Mouse (Mus musculus) gastrocnemius, postnatal 4 days (tissue): Measurements from ENCODE around the gene Sept11. TPM values are rescaled to one million over a fixed set of nuclear protein-coding genes. Genes with fewer than 3 reads are reported as not detected.

Source experiments
- DNase-seq, 2 experiments: peaks; one replicate each; pipeline ENCODE4 v3.0.0; 2021 to 2022; ENCODE audit warnings: low spot score in 2 of 2, mixed read lengths in 2 of 2
- long read RNA-seq, 2 experiments: library from polyadenylated mRNA; stranded (forward); transcript quantifications; one replicate each; pipeline ENCODE4 v2.0.0; 2021
- total RNA-seq, 2 experiments: library from RNA; stranded (reverse); gene quantifications; 2 replicates each; pipeline ENCODE4 v1.2.3; 2021

Sept11 gene
- total RNA-seq: 100 to 1,000 TPM; 246 to 256 TPM
- long read RNA-seq, experiment 1, full-length matches to known transcripts: 70 of 150 reads
- long read RNA-seq, experiment 1, partial matches to known transcripts: 19 of 150 reads
- long read RNA-seq, experiment 1, other reads (novel, unspliced or antisense): 61 of 150 reads
- long read RNA-seq, experiment 2, full-length matches to known transcripts: 115 of 204 reads
- long read RNA-seq, experiment 2, partial matches to known transcripts: 41 of 204 reads
- long read RNA-seq, experiment 2, other reads (novel, unspliced or antisense): 48 of 204 reads

DNA sequence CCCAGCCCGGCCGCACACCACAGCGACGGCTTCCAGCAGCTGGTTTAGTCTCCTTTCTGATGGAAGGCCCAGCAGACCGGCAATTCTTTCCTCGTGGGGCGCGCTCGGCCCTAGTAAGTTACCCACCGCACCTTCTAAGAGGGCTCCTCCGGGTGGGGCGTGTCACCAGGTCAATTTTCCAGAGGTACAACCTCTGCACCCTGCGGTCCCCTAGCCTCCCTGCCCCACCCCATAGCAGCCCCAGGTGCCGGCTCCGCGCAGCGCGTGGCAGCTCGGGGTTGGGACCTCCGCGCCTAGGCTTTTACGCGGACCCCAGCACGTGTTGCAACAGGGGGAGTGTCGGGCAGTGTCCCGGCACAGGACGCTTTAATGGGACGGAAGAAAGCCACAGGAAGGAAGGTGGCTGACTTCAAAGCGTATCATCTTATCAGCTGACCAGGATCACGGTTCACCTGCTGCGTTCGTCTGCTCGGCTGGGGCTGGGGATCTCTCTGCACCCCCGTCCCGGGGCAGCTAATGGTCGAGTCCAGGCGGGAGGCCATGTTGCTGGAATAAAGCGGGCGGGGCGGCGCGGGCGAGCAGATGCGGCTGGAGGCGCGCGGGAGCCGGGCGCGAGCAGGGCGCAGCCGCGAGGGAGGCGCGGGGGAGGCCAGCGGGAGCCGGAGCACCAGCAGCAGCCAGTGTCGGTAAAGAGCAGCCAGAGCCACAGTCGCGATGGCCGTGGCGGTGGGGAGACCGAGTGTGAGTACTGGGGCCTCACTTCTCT, at the start of gene Sept11:
Gene Sept11, plus strand, starts transcription at position 581 of the 766 bp plus-strand sequence.
- peak; percentile 92 to 96 for DNase-seq

DNA sequence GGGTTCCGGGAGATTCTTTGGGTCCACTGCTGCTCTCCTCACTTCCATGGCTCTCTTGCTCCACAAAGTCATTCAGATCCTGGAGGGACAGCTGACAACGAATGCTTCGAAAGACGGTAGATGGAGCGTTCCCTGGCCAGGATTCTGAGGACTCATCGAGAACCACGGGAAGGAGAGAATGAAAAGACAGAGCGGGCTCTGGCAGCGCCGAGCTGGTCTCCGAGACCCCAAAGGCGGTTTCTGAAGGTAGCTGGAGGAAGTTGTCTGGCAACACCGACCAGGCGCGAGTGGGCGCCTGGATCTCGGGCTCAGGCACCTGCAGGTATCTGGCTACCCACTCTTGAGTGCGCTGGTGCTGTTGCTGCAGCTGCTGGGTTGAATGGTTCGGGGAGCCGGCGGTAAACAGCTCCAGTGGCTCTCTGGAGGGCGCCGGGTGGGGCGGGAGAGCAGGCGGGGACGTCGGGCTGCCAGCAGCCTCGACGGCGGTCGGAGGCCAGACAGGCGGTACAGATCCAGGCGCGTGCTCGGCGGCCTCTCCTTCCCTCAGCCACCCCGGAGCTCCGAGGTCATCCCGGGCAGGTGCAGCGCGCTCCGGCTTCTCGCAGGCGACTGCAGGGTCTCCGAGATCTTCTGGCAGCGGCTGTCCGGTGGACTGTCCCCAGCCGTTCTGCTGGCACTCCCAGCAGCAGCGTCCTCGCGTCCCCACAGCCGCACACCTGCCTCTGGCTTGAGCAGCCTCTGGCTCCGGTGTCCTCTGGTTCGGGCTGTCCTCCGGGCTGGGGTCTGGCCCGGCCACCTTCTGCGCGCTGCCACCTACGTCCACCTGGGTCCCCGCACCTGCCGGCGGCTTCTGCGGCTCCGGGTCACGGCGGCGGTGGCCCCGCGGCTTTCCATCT, 49.3 kb upstream of the Sept11 start:
- no peak for DNase-seq

GRCm38 (mm10) chr5:93044584-93045370, 48.5 kb upstream of the Sept11 start, which contains the start of gene Sowahb:
Gene Sowahb (minus strand): TSS chr5:93045022.
- no peak for DNase-seq

DNA sequence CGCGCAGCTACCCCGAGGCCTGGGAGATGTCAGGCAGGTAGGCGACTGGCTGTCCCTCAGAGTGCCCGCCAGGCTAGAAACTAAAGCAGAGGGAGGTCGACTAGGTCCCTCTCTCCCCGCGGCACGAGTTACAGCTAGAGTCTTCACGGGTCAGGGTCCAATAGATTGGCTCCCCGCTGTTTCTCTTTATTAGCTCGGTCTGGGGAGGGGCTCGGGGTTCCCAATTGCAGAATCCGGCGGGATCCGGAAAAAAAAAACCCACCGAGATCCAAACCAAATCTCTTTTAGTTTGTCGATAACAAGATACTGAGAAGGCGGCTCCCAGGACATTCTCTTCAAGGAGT, 47.9 kb upstream of the Sept11 start:
- DNase-seq: no peak

DNA sequence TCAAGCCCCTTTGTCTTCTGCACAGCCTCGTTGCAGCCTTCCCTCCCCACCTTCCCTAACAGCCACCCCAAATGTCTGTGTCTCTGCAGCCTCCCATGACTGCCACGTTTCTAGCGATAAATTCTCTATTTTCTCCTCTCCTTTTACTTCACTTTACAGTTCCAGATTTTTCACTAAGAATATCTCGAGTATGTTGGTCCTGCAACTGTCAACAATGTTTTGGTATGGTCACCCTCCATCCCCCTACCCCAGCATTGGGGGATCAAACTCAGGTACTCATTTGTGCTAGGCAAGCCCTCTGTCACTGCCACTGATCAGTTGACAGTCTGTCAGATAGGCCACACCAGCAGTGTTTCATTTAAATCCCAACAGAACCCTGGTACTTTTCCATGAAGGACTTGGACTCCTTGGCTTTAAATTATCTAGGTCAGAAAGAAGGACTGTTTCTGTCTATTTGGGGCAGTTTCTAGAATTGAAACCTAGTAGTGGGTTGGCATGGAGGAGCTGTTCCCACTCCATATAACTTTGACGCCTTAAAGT, 46.9 kb upstream of the Sept11 start:
- DNase-seq: no peak

GRCm38 (mm10) chr5:93048481-93049240, 44.6 kb upstream of the Sept11 start:
- DNase-seq: no peak

DNA sequence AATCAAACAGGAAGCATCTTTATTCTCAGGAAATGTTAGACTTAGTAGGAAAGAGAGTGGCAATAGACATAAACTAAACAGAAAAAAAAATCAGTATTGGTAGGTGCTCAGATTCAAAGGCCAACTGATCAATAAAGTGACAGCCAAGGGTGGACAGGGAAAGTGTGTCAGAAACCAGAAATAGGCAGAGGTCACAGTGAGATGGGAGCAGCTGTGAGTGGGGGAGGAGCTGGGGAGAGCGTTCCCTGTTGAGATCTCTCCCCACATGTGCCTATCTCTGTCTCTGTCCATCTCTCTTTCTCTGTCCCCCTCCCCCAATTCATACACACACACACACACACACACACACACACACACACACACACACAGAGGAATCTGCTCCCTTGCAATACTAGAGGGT, 43.3 kb upstream of the Sept11 start:
- DNase-seq: no peak

GRCm38 (mm10) chr5:93051041-93051440, 42.2 kb upstream of the Sept11 start:
- DNase-seq: no peak

DNA sequence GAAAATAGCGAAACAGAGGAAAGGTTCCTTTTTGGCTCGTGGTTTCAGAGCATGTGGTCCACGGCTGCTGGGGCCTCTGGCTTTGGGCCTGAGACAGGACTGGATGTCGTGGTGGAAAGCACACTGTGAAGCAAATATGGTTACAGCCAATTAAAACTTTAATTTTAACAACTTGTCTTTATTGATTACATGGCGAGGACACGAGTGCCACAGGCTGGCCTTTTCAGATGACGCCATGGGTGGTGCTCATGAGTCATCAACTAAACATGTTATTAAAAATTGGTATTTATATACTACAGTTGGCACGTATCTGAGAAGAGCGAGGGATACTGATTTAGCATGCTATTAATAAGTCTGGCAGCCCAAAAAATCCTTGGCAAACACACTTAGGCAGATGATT, 41.3 kb upstream of the Sept11 start:
- no peak for DNase-seq

- DNase-seq: no peak
Observed at GRCm38 (mm10) chr5:93053606-93054397, 39.4 kb upstream of the Sept11 start.

GRCm38 (mm10) chr5:93060865-93061264, 32.4 kb upstream of the Sept11 start:
- DNase-seq: no peak

DNA sequence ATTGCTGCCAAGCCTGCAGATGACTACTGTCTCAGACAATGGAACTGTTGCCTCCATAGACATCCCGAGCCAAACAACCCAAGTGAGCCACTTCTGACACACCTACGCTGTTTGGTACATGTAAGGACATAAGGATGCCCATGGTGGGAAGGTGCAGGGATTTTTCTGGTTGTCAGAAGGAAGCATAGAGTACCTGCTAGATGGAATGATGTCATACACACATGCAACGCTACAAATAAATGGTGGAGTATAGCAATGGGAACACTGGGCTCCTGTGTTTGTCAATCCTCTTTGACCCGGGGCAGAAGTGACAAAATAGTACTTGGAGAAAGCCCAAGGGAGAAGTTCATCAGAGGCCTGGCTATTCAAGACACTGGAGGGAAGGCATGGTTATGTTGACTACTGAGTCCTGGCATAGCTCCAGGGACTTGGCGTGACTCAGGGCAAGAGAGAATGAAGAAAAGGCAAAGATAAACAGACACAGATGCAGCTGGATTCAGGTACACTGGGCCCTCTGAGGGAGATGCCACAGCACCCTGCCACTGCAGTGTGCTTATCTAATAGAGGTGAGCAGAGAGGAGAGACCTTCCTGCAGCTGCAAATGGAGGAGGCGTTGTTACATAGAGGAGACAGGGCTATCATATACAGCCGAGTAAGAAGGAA, 15.4 kb upstream of the Sept11 start:
- DNase-seq: no peak

- DNase-seq: no peak
Observed at GRCm38 (mm10) chr5:93079596-93079995, 13.6 kb upstream of the Sept11 start.

- peak in 1 of 2 experiments; percentile 25 for DNase-seq
Observed at GRCm38 (mm10) chr5:93085015-93085598, 8.1 kb upstream of the Sept11 start.

DNA sequence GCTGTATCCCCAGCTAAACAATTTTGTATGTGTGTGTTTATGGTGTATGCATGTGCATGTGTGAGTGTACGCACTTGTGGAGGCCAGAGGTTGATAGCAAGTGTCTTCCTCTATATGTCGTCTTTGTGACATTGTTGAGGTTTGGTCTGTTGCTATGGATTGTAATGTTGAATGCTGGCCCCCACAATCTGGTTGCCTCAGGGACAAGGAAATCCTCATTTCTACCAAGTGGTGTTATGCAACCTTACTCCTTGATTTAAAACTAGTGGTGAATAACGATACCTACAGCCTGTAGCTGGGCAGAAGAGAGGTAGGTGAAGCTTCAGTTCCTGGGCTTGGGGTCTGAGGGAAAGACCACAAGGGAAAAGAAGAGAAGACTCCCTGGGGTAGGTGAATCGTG, 7.3 kb upstream of the Sept11 start:
- no peak for DNase-seq

DNA sequence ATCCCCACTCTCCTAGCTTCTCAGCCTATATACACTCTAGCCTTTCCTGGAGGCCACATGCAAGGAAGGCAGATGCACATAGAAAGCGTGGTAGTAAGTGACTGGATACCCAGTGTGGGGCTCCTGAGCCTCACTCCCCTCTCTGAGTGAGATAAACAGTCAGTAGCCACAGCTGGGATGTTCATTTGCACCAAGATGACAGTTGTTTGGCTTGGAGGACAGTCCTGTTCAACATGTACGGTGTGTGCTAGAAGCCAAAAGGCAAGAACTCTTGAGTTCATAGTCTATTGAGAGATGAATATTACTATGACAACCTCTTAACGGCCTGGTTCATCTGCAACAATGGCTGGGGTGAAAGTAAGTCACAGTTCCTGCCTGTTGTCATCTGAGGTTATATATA, 2.0 kb upstream of the Sept11 start:
- no peak for DNase-seq

DNA sequence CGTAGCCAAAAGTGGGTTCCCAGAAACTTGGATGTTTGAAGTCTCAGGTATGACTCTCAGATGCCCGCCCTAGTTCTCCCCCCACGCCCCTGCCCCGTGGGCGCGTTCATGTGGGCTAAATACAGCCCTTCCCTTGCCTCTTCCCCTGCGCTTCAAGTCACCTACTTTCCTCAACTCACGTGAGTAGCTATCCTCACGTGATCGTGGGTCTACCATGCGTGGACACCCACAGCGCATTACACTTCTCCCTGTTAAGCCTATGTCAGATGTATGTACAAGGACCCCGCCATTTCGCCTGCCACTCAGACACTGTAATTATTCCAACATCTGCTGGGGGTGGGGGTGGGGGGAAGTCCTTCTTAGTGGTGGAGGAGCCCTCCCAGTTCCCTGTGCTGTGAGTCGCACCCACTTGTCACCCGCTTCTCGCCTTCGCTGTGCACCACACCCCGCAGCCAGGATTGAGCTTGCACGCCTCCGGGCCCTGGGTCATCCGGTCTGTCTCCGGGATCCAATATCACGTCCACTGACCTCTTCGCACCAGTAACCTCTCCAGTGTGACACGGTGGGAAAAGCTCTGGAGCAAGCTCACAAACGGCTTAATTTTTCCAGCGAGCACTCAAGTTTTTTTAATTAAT, 973 bp upstream of the Sept11 start:
- DNase-seq: peak in 1 of 2 experiments; percentile 41
